Mouse (Mus musculus) adrenal gland, postnatal 14 days (tissue): ENCODE measurements at regions not wholly inside any gene's neighbourhood (a gene's known extent, or its start where the extent isn't known, plus 50 kb on each side); places are given as distances from the start of the nearest gene placed in this dataset.

Source experiments
- DNase-seq: peaks from one replicate; pipeline ENCODE4 v3.0.0; 2021; ENCODE audit warnings: mixed read lengths

DNA sequence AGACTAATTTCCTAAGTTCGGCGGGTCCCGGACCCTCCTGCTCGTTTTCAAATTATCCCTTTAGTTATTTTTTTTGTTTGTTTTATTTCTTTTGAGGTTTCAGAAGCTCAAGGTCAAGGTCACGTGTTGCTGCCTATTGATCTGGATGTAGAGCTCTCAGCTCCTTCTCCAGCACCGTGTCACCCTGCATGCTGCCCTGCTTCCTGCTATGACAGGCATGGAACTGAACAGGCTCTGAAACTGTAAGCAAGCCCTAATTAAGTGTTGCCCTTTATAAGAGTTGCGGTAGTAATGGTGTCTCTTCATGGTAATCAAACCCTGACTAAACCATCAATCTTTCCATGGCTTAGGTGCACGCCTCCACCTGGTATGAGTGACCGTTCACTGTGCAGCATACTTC, 319.2 kb downstream of the Mex3b start:
- no peak for DNase-seq

DNA sequence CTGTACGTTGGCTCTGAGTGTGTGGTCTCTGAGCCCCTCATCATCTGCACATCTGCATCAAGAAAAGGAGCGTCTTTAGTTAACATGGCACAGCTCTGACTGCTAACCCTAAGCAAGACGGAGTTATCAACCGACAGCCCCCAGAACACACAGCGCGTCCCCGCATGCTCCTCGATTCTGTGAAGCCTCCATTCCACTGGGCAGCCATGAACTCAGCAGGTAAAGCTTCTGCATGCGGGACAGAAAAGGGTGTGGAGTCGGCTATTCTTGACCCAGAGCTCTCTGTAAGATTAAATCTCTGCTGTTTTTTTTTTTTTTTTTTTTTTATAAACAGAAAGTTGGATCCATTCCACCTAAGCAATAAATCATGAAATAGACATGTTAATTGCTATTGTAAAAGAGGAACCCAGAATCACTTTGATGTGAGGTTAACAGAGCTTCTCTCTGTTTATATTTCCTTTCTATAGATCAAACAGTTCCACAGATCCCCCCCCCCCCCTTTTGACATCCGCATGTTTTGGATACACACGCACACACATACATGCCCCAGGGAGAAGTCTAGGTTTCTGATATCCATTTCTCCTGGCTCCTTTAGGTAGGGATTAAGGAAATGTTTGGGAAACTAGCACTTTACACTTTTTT, 328.9 kb downstream of the Mex3b start:
- DNase-seq = no peak

DNA sequence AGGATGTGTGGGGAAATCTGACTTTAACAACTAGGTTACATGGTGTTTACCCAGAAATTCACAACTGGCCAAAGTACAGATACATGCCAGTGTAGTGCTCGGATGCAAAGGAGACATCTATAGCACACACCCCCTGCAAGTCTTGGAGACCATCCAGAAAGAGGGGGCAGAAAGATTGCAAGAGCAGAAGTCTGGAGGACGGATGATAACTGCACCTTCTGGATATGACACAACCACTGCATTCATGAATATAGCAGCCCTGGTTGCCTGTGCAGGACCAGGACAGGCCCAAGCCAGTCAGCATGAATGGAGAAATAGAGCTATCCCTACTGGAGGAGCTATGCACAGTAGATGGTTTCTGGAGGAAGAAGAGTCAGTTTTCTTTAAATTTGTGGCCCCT, 330.4 kb downstream of the Mex3b start:
- no peak for DNase-seq

DNA sequence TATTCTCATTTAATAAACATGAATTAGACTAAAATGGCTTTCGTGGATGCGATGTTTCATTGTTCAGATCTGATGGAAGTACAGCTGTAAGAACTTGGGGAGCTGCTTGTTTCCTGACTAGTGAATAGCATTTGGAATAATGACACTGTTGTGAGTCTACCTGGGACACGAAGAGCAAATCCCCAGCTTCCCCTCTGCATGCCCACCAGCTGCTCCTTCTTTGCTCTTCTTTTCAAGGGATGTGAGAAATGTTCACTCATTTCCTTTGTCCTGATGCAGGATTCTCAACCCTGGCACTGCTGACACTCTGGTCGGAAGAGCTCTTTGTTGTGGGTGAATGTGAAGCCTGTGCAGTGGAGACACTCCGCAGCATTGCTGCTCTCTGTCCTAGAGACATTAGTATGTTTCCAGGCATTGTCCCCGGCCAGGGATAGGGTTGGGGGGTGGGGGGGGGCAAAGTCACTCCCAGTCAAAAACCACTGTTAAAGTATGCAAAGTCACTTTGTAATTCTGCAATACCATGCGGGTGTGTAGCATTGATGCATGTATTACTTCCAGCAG, 334.1 kb downstream of the Mex3b start:
- DNase-seq = no peak

DNA sequence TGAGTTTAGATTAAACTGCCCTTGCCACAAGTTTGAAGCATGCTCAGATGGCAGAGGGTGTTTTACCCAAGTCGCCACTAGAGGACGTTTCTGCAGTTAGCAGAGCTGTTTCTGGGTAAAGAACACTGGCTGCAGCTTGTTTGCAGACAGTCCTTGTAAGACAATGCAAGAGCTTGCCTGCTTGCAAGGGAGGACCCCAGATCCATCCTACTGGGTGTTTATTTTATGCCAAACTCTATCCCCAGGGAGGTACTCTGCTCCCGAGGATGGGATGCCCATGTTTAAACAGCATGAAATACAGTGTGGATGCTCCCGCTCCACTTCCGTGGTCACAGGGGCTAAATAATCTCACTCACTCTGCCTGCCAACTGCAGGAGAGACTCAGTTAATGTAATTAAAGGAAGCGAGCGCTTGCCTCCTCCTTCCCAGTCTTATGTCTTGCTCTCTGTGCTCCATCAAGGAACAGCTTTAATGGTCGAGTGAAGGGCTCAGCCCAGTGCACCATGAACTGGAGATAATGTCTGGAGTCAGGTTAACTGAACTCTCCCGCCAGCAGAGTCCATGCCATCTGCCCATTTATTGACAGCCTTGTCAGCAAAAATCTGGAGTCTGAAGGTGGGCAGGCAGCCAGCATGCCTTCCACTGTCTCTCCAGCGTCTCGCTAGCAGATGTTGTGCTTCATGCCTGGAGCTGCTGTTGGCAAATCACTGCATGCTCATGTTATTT, 334.8 kb downstream of the Mex3b start:
- peak; percentile 39 for DNase-seq

DNA sequence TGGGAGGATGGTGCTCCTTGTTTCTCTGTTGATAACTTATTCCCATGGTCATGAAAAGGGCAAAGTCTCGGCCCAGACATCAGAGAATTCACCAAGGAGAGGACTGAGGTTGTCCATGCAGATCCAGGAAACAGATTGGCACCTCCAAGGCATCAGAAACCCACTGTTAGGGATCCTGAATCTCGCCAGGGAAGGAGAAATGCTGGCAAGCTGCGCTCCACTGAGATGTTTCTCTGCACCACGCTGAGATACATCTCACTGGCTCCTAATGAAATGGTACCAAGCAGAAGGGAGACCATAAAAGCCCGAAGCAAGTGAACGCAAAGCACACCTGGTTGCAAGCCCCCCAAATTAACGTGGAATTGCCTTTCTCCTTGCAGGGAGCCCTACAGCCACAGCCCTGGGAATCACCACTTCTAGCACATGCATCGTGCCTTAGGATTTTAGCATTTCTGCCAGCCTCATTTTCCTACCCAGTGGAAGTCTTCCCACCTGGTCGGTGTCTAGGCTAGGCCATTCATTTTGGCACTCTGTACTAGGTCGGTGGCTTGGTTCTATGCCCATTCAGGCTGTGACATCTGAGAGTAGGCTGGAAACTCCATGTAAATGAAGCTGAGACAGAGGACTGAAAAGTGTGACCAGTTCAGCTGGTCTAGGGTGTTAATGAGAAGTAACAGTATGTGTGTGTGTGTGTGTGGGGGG, 336.3 kb downstream of the Mex3b start:
- no peak for DNase-seq

DNA sequence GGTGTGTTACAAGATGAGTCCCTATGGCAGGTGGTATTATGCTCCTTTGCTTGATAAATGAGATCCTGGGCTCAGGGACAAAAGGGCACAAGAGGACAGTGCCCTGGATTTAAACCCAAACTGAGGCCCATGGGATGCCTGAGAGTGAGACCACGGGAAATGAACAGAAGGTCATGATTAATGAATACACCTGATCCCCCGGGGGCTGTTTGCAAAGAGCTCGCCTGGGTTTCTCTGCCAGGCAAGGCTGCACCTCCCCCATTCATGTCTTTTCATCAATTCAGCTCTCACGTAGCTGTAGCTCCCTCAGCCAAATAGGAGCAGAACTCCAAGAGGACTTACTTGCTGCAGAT, 336.9 kb downstream of the Mex3b start:
- DNase-seq = no peak

DNA sequence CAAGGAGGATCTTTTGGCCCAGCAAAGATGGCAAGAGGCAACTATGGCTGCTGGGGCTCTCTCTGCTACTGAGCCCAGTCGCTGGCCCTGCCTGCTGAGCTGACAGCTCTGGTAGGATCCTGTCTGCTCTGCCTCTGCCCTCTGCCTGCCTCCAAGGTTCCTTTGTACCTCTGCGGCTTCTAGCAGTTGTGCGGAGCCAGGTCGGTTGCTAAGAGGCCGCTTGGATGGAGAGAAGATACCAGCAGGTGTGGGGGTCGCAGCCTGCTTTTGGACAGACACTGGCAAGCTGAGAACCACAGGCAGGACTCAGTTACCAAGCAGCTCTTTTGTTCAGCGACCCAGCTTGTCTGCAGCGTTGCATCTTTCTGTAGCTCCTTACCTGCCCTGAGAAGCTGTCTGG, 337.6 kb downstream of the Mex3b start:
- DNase-seq = no peak

DNA sequence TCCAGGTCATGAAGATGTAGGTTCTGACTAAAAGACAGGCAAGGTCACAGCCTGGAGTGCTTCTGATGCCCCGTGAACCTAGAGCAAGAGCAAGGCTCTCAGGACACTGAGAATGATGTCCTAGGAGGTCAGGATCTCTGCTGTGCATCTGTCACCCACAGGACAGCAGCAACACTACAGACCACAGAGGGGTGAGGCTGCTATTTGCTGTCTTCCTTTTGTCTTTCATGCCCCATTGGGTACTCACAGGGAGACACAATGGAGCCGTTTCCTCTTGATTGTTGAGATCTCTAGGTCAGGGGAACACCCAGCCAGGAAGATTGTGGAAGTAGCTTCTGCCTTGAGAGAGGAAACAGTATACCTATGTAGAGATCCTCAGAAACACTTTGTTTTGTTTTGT, 339.9 kb downstream of the Mex3b start:
- DNase-seq = no peak

DNA sequence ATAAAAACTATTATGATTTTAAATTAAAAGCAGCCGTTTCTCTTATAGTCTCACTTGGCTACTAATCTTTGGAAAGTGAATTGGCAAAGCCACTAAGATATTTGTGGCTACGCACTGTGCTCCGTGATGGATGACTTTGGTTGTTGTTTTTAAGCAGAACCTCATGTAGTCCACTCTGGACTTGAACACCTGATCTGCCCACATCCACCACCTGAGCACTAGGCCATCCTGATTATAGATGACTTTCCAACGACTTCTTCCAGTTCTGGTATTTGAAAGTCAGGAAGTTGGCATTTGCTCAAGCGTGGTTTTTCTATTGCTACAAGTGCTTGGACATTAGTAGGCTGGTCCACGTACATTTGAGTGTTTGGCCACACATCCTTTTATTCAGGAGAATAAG, 344.5 kb downstream of the Mex3b start:
- no peak for DNase-seq

DNA sequence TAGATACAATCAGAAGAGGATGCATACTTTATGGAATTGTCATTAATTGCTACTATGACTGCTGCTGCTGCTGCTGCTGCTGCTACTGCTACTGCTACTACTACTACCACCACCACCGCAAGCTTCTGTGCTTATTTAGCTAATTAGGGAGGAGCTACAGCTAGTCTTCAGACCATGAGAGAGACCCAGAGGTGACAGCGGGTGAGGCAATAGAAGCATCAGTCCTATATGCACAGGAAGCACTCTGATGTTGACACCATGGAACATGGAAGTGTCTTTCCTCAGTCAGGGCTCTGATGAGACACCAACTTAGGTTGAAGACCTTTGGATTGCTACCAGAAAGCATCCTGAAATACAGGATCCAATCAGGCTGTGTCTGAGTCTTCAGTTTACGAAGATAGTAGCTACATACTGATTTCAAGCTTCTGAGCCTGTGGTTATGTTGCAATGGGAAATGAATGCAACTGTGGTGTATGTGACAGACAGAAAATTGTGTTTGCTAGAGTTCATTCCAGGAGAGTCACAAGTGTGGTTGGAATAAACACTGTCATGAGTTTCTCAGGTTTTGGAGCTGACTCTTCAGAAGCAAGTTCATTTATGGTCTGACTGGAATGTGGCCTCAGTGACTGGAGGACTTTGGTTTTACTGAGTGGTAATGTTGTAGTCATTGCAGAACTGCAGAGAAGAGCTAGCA, 355.0 kb downstream of the Mex3b start:
- no peak for DNase-seq

DNA sequence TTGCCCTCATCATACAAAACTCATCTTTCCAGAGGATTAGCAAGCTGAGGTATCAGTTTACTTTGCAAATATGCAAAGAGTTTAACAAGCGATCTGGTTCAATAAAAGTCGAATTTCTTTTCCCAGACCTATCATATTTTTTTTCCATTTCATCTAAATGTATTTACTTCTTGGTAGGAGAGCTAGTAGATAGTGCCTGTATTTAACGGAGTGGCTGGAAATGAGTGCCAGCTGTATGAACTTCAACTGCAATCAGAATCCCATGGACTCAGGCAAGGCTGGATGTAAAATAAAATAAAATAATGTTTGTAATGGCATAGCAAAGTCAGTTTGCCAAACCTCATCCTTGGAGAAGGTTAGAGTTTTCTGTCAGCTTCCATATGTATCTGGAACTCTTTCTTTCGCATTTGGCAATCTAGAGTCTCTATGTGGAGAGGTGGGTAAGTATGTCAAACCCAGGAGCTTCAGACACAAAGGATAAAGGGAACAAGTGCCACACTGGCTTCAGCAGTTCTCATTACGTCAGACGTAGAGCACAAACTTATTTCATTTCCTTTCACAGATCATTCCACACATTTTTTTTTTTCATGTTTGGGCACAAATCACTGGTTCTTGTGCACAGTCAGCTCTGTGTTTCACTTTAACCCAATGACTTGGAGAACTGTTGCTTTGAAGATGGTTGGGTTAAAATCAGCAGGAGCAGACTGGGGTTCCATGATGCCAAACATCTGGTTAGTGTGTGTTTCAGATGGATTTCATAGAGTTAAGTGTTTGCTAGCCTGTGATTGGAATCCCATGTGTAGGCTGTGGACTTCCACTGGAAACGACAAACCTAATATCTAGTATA, 357.2 kb upstream of the Tmc3 start:
- no peak for DNase-seq

DNA sequence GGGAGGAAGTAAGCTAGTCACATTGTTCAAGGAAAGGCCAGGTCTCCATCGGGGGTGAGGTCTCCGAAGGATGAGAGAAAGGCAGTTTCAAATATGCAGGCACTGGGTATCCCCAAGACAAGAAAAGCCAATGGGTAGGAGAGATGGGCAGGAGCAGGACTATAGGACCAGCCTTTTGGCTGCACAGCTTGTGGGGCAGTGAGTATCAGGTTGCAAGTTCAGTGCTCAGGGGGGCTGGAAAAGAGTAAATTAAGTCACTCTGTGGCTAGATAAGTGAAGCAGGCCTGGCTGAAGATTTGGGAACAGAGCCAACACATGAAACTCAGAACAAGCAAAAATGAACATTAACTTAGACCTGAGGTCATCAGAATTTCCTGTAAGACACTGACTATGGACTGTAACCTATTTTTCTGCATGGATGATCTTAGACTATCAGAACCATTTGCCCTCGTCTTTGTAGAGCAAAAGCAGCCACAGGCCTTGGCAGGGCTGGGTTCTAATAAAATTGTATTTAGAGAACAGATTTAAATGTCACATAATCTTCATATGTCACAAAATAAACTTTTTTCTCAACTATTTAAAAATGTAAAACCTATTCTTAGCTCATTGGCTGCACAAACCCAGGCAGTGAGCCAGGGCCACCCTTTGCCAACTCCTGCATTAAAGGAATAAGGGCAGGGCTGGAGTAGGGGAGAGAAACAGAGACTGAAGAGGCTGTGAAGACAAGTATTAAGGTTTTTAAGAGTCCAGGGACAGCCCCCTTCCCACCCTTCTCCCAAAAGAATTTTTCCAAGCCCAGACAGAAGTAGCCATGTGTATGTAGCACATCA, 354.0 kb upstream of the Tmc3 start:
- peak; percentile 30 for DNase-seq

DNA sequence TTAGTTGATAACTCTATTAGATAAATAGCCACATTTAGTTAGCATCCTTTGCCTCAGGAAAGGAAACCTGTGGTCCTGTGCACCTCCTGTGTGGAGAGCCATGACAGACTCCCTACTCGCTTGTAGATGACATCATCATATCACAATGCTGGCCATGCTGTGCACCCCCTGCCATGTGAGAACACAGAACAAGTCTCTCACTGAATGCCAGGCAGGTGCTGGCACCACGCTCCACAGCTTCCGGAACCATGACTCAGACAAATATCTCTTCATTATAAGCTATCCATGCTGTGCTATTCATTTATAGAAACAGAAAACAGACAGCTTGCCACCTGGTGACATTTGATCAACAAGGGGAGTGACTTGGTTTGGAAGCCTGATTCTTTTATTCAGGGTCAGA, 349.1 kb upstream of the Tmc3 start:
- DNase-seq = no peak

DNA sequence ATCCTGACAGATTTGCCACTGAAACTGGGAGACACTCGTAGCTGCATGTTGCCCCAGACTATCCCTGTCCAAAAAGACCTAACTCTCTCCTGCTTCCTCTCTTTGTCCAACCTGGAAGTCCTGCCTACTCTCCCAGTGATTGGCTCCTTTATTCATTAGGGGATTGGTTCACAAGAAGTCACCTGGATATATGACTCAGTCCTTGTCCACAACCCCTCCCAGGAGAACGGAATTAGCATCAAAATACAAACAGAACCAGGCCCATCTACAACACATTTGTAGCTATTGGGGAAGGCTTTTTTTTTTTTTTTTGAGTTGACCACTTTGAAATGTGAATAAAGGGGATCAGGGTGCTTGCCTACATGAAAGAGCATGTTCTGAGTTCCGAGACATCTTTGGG, 347.4 kb upstream of the Tmc3 start:
- no peak for DNase-seq

DNA sequence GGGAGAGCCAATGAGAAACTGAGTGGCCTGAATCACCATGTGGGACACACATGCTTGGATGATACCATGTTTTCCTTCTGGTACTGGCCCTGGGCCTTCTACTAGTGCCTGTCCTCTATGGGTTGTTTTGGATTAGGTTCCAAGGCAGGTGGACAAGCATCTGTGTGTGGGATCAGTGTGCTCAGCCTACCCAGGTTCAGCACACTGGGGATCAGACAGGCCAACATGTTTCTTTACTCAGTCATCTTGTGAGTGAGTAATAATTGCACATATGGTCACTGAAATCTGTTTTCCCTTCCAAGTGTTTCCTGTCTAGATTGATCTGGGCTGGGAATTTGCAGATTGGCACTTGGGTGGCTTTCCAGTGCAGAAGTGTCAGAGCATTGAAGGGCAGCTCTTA, 346.6 kb upstream of the Tmc3 start:
- no peak for DNase-seq

DNA sequence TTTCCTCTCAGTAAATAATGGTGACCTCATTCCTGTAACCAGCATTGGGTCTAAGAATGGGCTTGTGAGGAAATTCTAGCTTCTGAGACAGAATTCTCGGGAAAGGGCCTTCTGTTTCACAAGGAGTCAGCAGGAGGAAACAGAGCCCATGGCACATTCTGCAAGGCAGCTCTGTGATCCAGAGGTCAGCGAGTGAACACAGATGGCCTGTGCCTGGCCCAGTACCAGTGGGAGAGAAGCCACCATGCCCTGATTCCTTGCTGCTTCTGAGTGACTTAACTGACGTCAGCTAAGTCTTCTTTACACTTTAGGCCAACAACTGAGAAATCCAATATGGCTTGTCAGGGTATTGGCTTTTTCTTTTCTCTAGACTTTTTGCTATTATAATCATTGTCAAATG, 342.5 kb upstream of the Tmc3 start:
- DNase-seq = peak; percentile 35

DNA sequence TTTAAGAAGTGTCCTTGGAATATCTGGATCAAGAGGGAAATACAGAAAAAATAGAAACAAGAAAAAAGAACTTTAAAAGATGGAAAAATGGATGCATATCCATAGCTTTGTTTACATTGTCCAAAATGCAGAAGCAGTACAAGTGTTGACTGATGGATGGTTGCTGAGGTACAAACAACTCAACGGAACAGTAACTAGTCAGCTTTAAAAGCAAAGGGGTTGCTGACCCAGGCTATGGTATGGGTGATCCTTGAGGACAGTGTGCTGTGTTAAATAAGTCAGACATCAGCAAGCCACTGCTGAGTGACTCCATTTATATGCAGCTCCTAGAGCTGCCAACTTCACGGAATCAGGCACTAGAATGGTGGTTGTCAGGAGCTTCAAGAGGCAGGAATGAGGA, 338.9 kb upstream of the Tmc3 start:
- DNase-seq = no peak

DNA sequence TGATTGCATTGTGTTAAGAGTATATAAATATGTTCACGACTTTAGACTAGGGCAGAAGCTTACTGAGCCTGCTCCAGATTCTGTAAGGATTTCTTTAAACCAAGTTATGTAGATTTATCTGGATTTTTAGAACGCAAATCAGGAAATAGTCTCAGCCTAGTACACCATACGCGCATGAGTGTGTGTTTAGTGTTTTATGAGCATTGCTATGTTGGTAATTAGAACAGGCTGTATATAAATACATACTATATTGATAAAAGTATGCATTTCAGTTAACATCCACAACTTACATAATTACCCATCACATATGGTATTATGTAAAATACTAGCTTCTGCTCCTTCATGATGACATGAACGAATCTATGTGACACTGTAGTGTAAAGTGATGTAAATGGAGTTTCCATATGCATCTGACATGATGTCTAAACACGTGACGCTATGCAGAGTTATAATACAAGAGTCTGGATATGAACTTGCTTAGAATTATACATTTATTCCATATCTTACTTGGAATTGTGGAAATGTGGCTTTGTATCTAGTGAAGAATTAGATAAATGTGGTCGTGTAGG, 332.6 kb upstream of the Tmc3 start:
- no peak for DNase-seq

DNA sequence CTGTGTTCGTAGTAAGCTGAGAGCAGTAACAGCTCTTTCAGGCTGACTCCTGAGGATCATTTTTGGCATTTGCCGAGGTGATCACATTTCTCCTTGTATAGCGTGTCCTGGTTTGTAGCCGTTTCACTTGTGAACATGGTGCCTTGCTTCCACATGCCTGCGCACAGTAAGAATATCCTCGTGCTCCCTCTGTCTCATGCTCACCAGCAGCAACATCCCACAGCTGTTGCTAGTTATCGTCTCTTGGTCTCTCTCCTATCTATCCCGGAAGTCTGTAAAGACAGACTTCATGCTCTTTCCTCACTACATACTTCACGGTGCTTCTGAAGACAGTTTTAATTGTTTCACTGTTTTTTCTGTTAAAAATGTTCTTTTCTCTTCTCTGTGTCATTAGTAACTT, 331.7 kb upstream of the Tmc3 start:
- DNase-seq = no peak

DNA sequence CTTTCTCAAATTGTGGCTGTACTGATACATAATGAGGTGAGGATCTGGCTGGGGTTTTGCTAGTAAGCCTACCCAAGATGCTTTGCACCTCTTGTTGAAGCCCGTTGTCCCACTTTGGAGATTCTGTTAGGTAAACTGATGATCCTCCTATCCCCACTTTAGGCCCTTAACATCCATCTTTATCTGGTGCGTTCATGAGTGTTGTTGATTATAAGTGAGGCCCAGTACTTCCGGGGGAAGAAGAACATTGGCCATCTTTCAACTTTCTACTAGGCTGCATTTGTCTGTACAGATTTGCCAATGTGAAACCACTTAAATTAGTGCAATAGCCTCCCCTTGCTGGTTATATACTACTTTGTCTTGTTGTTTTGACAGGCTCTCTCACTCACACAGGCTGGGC, 331.3 kb upstream of the Tmc3 start:
- no peak for DNase-seq
